11 mouse cellular contexts compared by ENCODE assay signal in genomic region chr17:26644509-26645410, GRCm38 (mm10). TPM values are rescaled to one million over a fixed set of nuclear protein-coding genes. Genes with fewer than 3 reads are reported as not detected.
DNase-seq lines count a peak whose midpoint lies in the region; ATAC-seq and TF ChIP-seq lines count a peak whose summit lies in the region.
"Had no signal": no experiment of that assay in that cellular context is flagged by ENCODE, and none has a peak within 500 bp of the region (broad histone marks: within the 10 kb centered on the region; RNA-seq: fewer than 3 reads in every experiment).

No protein-coding gene starts in this region.

- peaks cover 16% of the 10 kb centered on the region for H3K4me1 ChIP-seq in hindbrain, embryonic 10.5 days (replicated peaks)
- H3K4me1 ChIP-seq in neural tube, embryonic 11.5 days (ENCODE audit: control insufficient read depth, insufficient read depth, low read length): 0 out of 2 replicates have a peak, but pooled peaks cover 5% of the 10 kb centered on the region

- peak overlapping the region; percentile 49; the same call in 1 of the 2 replicates for H3K27ac ChIP-seq in layer of hippocampus, adult 2 months
- H3K27ac ChIP-seq in hindbrain, embryonic 10.5 days: peak overlapping the region; percentile 79
- H3K27ac ChIP-seq in neural tube, embryonic 11.5 days (ENCODE audit: low read depth, low read length): peak overlapping the region; percentile 65

- no peak overlapping the region for H3K4me3 ChIP-seq in layer of hippocampus, adult 2 months
- H3K4me3 ChIP-seq in hindbrain, embryonic 10.5 days: no peak overlapping the region
- H3K4me3 ChIP-seq in neural tube, embryonic 11.5 days (ENCODE audit: low read depth, low read length): no peak overlapping the region
- H3K4me3 ChIP-seq: erythroblast, embryonic 14.5 days had no signal

- H3K9ac ChIP-seq in neural tube, embryonic 11.5 days (ENCODE audit: low read length): no peak overlapping the region

- H3K4me2 ChIP-seq in neural tube, embryonic 11.5 days (ENCODE audit: low read depth): 0 out of 2 replicates have a peak overlapping the region, but pooled peaks have one; percentile 5

- TF ChIP-seq CTCF in layer of hippocampus, adult 2 months (conservative IDR thresholded peaks at IDR 0.05): no peak

- peak; percentile 81 for ATAC-seq in neural tube, embryonic 11.5 days (ENCODE audit: insufficient read depth, low FRiP score, low TSS enrichment)
- ATAC-seq in CD4-positive, CD25-positive, alpha-beta regulatory T cell, adult 4 months: no peak
- ATAC-seq: lung, postnatal 0 days had no signal

- H3K36me3 ChIP-seq in hindbrain, embryonic 10.5 days: peaks cover 100% of the 10 kb centered on the region
- peaks cover 14% of the 10 kb centered on the region for H3K36me3 ChIP-seq in neural tube, embryonic 11.5 days (ENCODE audit: control insufficient read depth, insufficient read depth, low read length)

- no peaks in the 10 kb centered on the region for H3K27me3 ChIP-seq in hindbrain, embryonic 10.5 days (ENCODE audit: insufficient read depth, poor library complexity, severe bottlenecking)
- no peaks in the 10 kb centered on the region for H3K27me3 ChIP-seq in neural tube, embryonic 11.5 days (ENCODE audit: control insufficient read depth, insufficient read depth, low read length)

- WGBS in hindbrain, embryonic 10.5 days: 72% methylated on average over 9 of the region's 9 CpGs
- 50% methylated on average over 9 of the region's 9 CpGs for WGBS in neural tube, embryonic 11.5 days

- no peaks in the 10 kb centered on the region for H3K9me3 ChIP-seq in hindbrain, embryonic 10.5 days
- H3K9me3 ChIP-seq in neural tube, embryonic 11.5 days (ENCODE audit: control insufficient read depth, low read length): no peaks in the 10 kb centered on the region

- no peak for DNase-seq in layer of hippocampus, adult 2 months (ENCODE audit: low spot score in 2 of 2)
- DNase-seq in layer of hippocampus, adult 11-12 months (ENCODE audit: low spot score): no peak
- peak; percentile 75 for DNase-seq in embryo, embryonic 11 days
- DNase-seq in hindbrain, embryonic 10.5 days (ENCODE audit: low spot score): peak; percentile 70
- peak; percentile 74 for DNase-seq in neural tube, embryonic 11.5 days (ENCODE audit: low spot score)
- DNase-seq in thymus, adult 18-20 months: no peak
- no peak for DNase-seq in ovary, adult 18-20 months (ENCODE audit: low spot score)
- DNase-seq: kidney, adult 11 months had no signal

RNA-seq across cellular contexts. Expression of gene Atp6v0e, which starts 18.3 kb away (rescaled TPM):
- 10 to 100 TPM; 47.0 to 56.7 TPM for total RNA-seq in layer of hippocampus, adult 2 months (2021)
- 140 and 149 TPM in 2 replicates for polyA plus RNA-seq in hindbrain, embryonic 10.5 days (2016; fragmentation: Nextera tagmentation; extraction: Ambion mirVana)
- 107 and 122 TPM in 2 replicates for polyA plus RNA-seq in neural tube, embryonic 11.5 days (2014; fragmentation: Nextera tagmentation; extraction: Ambion mirVana)
- polyA plus RNA-seq in CD4-positive, CD25-positive, alpha-beta regulatory T cell, adult 4 months (2017; shearing (Covaris generic)): 100 to 1,000 TPM; 354 to 386 TPM

Comparison
In these comparisons a context has a peak if more than half of its experiments do, and no peak if none do; other contexts are left out.
1. DNase-seq: peak in embryo, embryonic 11 days (single experiment), hindbrain, embryonic 10.5 days (single experiment) and neural tube, embryonic 11.5 days (single experiment); none in layer of hippocampus, adult 2 months (0 of 2), layer of hippocampus, adult 11-12 months (single experiment), thymus, adult 18-20 months (0 of 2) and ovary, adult 18-20 months (single experiment).
2. Peak in every context shown above with its lines, with median percentiles within 50 percentile points of each other: H3K27ac ChIP-seq.